Mouse (Mus musculus) layer of hippocampus, adult 8-10 months (tissue): ENCODE measurements around the gene Mtfr1l. TPM values are rescaled to one million over a fixed set of nuclear protein-coding genes. Genes with fewer than 3 reads are reported as not detected.
"Not testable (repeated sequence)": the region's sequence is repeated elsewhere in the genome, so short reads cannot be mapped to it uniquely, and the experiment has no call there.

Experiments
- DNase-seq, 2 experiments: peaks; one replicate each; pipeline ENCODE4 v3.0.0; 2022; ENCODE audit warnings: low spot score in 2 of 2
- total RNA-seq, 4 experiments: library from RNA; stranded (reverse); gene quantifications; 2 replicates each; pipeline ENCODE4 v1.2.4; 2022

The Mtfr1l gene
- total RNA-seq, 4 experiments from 2014 or later, result 65.9 to 74.2 (median 67.9) TPM

GRCm38 (mm10) chr4:134516981-134517380 is 18.2 kb downstream of the Mtfr1l start:
- DNase-seq, result no peak

- no peak for DNase-seq
Observed at GRCm38 (mm10) chr4:134515614-134516013, 19.6 kb downstream of the Mtfr1l start.

- DNase-seq, result no peak
Observed at GRCm38 (mm10) chr4:134514309-134514930, 20.8 kb downstream of the Mtfr1l start.

- no peak for DNase-seq
Observed at GRCm38 (mm10) chr4:134512798-134513197, 22.4 kb downstream of the Mtfr1l start.

- no peak for DNase-seq
Observed at GRCm38 (mm10) chr4:134511730-134512129, 23.5 kb downstream of the Mtfr1l start.

GRCm38 (mm10) chr4:134510845-134511411 is 24.3 kb downstream of the Mtfr1l start, which contains the start of gene Aunip:
Gene Aunip, plus strand, starts transcription at chr4:134510999.
- DNase-seq, result peak; percentile 64 to 71

GRCm38 (mm10) chr4:134510396-134510795 is 24.8 kb downstream of the Mtfr1l start:
- no peak for DNase-seq

GRCm38 (mm10) chr4:134506713-134507112 is 28.5 kb downstream of the Mtfr1l start:
- no peak for DNase-seq

- no peak for DNase-seq
Observed at GRCm38 (mm10) chr4:134505966-134506594, 29.1 kb downstream of the Mtfr1l start.

- peak in 1 of 2 experiments; percentile 7 for DNase-seq
Observed at GRCm38 (mm10) chr4:134505303-134505789, 29.8 kb downstream of the Mtfr1l start.

GRCm38 (mm10) chr4:134503686-134504357 is 31.4 kb downstream of the Mtfr1l start:
- no peak for DNase-seq

- DNase-seq, result no peak
Observed at GRCm38 (mm10) chr4:134501095-134501494, 34.1 kb downstream of the Mtfr1l start.

GRCm38 (mm10) chr4:134498983-134499382 is 36.2 kb downstream of the Mtfr1l start:
- DNase-seq, result not testable (repeated sequence)

GRCm38 (mm10) chr4:134497986-134498731 is 37.0 kb downstream of the Mtfr1l start:
- no peak for DNase-seq

- DNase-seq, result no peak
Observed at GRCm38 (mm10) chr4:134497223-134497622, 38.0 kb downstream of the Mtfr1l start.

- peak in 1 of 2 experiments; percentile 82 for DNase-seq
Observed at GRCm38 (mm10) chr4:134496595-134497210, 38.5 kb downstream of the Mtfr1l start, which contains the start of gene Paqr7. Gene Paqr7, plus strand, starts transcription at chr4:134496697.

- no peak for DNase-seq
Observed at GRCm38 (mm10) chr4:134495546-134495923, 39.7 kb downstream of the Mtfr1l start.

- no peak for DNase-seq
Observed at GRCm38 (mm10) chr4:134494780-134495545, 40.2 kb downstream of the Mtfr1l start.

GRCm38 (mm10) chr4:134494161-134494560 is 41.0 kb downstream of the Mtfr1l start:
- DNase-seq, result not testable (repeated sequence)

GRCm38 (mm10) chr4:134491716-134492115 is 43.5 kb downstream of the Mtfr1l start:
- no peak for DNase-seq
